Mouse (Mus musculus) kidney, postnatal 25 days (tissue): Measurements from ENCODE around the gene Tspan4.
A peak's percentile ranks its signal among the peaks of the same experiment; 100 is the strongest.
"Not testable (repeated sequence)": the region's sequence is repeated elsewhere in the genome, so short reads cannot be mapped to it uniquely, and the experiment has no call there.

Source experiments
- DNase-seq, 2 experiments: peaks; one replicate each; pipeline ENCODE4 v3.0.0; 2021; ENCODE audit warnings: mixed read lengths in 2 of 2

The Tspan4 gene

GRCm38 (mm10) chr7:141439140-141439679, 35.8 kb upstream of the Tspan4 start:
- DNase-seq: no peak

- DNase-seq: no peak
These were observed 35.2 kb upstream of the Tspan4 start for GRCm38 (mm10) chr7:141439811-141440210.

- peak; percentile 85 for DNase-seq
These were observed 34.4 kb upstream of the Tspan4 start for GRCm38 (mm10) chr7:141440613-141441012.

GRCm38 (mm10) chr7:141441460-141441859, 33.6 kb upstream of the Tspan4 start:
- DNase-seq: peak in 1 of 2 experiments; percentile 41

- peak in 1 of 2 experiments; percentile 32 for DNase-seq
These were observed 32.8 kb upstream of the Tspan4 start for GRCm38 (mm10) chr7:141442199-141442598.

GRCm38 (mm10) chr7:141443081-141443821, 31.8 kb upstream of the Tspan4 start:
- DNase-seq: peak in 1 of 2 experiments; percentile 50

- peak; percentile 77 to 88 for DNase-seq
These were observed 31.2 kb upstream of the Tspan4 start, which contains the start of gene Pidd1 for GRCm38 (mm10) chr7:141443828-141444237. Gene Pidd1 (minus strand): TSS chr7:141444025.

GRCm38 (mm10) chr7:141446374-141446773, 28.7 kb upstream of the Tspan4 start:
- DNase-seq: not testable (repeated sequence)

GRCm38 (mm10) chr7:141447110-141447991, 27.7 kb upstream of the Tspan4 start, which contains the start of gene Rplp2:
Gene Rplp2 (plus strand): TSS chr7:141447370.
- peak; percentile 93 to 97 for DNase-seq

- DNase-seq: no peak
These were observed 23.1 kb upstream of the Tspan4 start for GRCm38 (mm10) chr7:141451928-141452327.

GRCm38 (mm10) chr7:141453636-141454035, 21.4 kb upstream of the Tspan4 start:
- no peak for DNase-seq

GRCm38 (mm10) chr7:141454967-141455551, 20.0 kb upstream of the Tspan4 start, which contains the start of gene Pnpla2:
Gene Pnpla2 (plus strand): TSS chr7:141455198.
- DNase-seq: peak; percentile 98 to 99

GRCm38 (mm10) chr7:141455610-141456314, 19.3 kb upstream of the Tspan4 start:
- peak; percentile 88 to 94 for DNase-seq

GRCm38 (mm10) chr7:141456739-141457138, 18.3 kb upstream of the Tspan4 start:
- DNase-seq: peak in 1 of 2 experiments; percentile 57

- DNase-seq: peak in 1 of 2 experiments; percentile 40
These were observed 17.8 kb upstream of the Tspan4 start for GRCm38 (mm10) chr7:141457236-141457635.

GRCm38 (mm10) chr7:141457986-141458660, 16.9 kb upstream of the Tspan4 start:
- peak; percentile 84 to 86 for DNase-seq

GRCm38 (mm10) chr7:141458661-141459060, 16.4 kb upstream of the Tspan4 start:
- DNase-seq: no peak

GRCm38 (mm10) chr7:141459301-141459711, 15.7 kb upstream of the Tspan4 start:
- peak in 1 of 2 experiments; percentile 60 for DNase-seq

GRCm38 (mm10) chr7:141460001-141460390, 15.0 kb upstream of the Tspan4 start:
- no peak for DNase-seq

- no peak for DNase-seq
These were observed 14.5 kb upstream of the Tspan4 start, which contains the start of gene Cracr2b for GRCm38 (mm10) chr7:141460391-141461113. Gene Cracr2b (plus strand): TSS chr7:141461094.
